8 mouse cellular contexts compared by ENCODE assay signal in the genomic region with DNA sequence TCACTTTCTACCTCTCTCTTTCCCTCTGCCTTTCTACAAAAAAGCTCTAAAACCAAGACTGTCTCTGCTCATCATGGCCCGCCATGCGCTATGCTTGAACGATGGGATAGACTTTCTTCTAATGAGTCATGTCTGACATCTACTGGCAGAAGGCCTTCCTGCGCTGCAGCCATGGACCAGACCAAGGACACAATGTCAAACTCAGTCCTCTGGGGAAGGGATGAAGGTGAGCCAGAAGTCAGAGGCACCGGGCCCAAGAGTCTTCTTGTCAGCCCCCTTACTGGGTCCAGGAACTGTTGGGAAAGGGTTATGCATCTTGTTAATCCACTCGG.
DNase-seq lines count a peak whose midpoint lies in the region; ATAC-seq and TF ChIP-seq lines count a peak whose summit lies in the region.
"Had no signal": no experiment of that assay in that cellular context is flagged by ENCODE, and none has a peak within 500 bp of the region (broad histone marks: within the 10 kb centered on the region; RNA-seq: fewer than 3 reads in every experiment).

No protein-coding gene starts in this region.

- no peaks in the 10 kb centered on the region for H3K27me3 ChIP-seq in limb, embryonic 11.5 days (ENCODE audit: control insufficient read depth, insufficient read depth, low read length)
- peaks cover 8% of the 10 kb centered on the region for H3K27me3 ChIP-seq in limb, embryonic 10.5 days (ENCODE audit: low read depth, poor library complexity, severe bottlenecking)
- no peaks in the 10 kb centered on the region for H3K27me3 ChIP-seq in forebrain, embryonic 14.5 days (replicated peaks; ENCODE audit: control insufficient read depth, insufficient read depth, low read length)
- H3K27me3 ChIP-seq in liver, embryonic 11.5 days (replicated peaks; ENCODE audit: control insufficient read depth, insufficient read depth, low read length) = no peaks in the 10 kb centered on the region

- H3K4me1 ChIP-seq in limb, embryonic 11.5 days (ENCODE audit: control insufficient read depth, insufficient read depth, low read length) = no peaks in the 10 kb centered on the region
- H3K4me1 ChIP-seq in limb, embryonic 10.5 days = 0 out of 2 replicates have a peak, but pooled peaks cover 2% of the 10 kb centered on the region
- H3K4me1 ChIP-seq in forebrain, embryonic 14.5 days (ENCODE audit: control insufficient read depth, insufficient read depth, low read length) = no peaks in the 10 kb centered on the region
- no peaks in the 10 kb centered on the region for H3K4me1 ChIP-seq in liver, embryonic 11.5 days (replicated peaks; ENCODE audit: control insufficient read depth, insufficient read depth, low read length)
- H3K4me1 ChIP-seq: embryonic facial prominence, embryonic 13.5 days had no signal

- H3K27ac ChIP-seq in limb, embryonic 11.5 days (replicated peaks; ENCODE audit: low read depth, low read length) = no peak overlapping the region
- H3K27ac ChIP-seq in limb, embryonic 10.5 days = no peak overlapping the region
- no peak overlapping the region for H3K27ac ChIP-seq in forebrain, embryonic 14.5 days (ENCODE audit: low read depth, low read length)
- no peak overlapping the region for H3K27ac ChIP-seq in liver, embryonic 11.5 days (ENCODE audit: low read depth, low read length)
- H3K27ac ChIP-seq: embryonic facial prominence, embryonic 13.5 days had no signal

- DNase-seq in limb, embryonic 11.5 days (ENCODE audit: low spot score) = peak; percentile 42
- no peak for DNase-seq in limb, embryonic 10.5 days (ENCODE audit: low spot score)
- peak; percentile 76 for DNase-seq in brain, embryonic 14.5 days (ENCODE audit: low read depth)
- DNase-seq in forebrain, embryonic 14.5 days (ENCODE audit: low spot score) = peak; percentile 73
- DNase-seq in liver, embryonic 11.5 days (ENCODE audit: low spot score) = no peak
- peak; percentile 66 for DNase-seq in retina, postnatal 1 day
- DNase-seq in gastrocnemius, postnatal 36 days = no peak

- intact Hi-C loops in gastrocnemius, postnatal 36 days (cut with DNase I) = loop anchor here (5.0 kb wide), 1 partner anchor 429 kb away; no protein-coding TSS in a partner anchor

- no peak for ATAC-seq in limb, embryonic 11.5 days (ENCODE audit: insufficient number of reproducible peaks, low FRiP score, low TSS enrichment, low read depth)
- peak; percentile 65 for ATAC-seq in forebrain, embryonic 14.5 days
- ATAC-seq in liver, embryonic 11.5 days (replicated peaks; ENCODE audit: low FRiP score) = peak; percentile 66

- no peak overlapping the region for H3K9ac ChIP-seq in limb, embryonic 11.5 days (ENCODE audit: low read length)
- no peak overlapping the region for H3K9ac ChIP-seq in forebrain, embryonic 14.5 days (ENCODE audit: low read length)
- no peak overlapping the region for H3K9ac ChIP-seq in liver, embryonic 11.5 days (ENCODE audit: low read depth, low read length)
- H3K9ac ChIP-seq: embryonic facial prominence, embryonic 13.5 days had no signal

- no peaks in the 10 kb centered on the region for H3K9me3 ChIP-seq in limb, embryonic 11.5 days (ENCODE audit: control insufficient read depth, low read length)
- H3K9me3 ChIP-seq in limb, embryonic 10.5 days (replicated peaks) = no peaks in the 10 kb centered on the region
- H3K9me3 ChIP-seq in forebrain, embryonic 14.5 days (replicated peaks; ENCODE audit: control insufficient read depth, low read length) = no peaks in the 10 kb centered on the region
- H3K9me3 ChIP-seq in liver, embryonic 11.5 days (ENCODE audit: control insufficient read depth, low read length) = no peaks in the 10 kb centered on the region
- H3K9me3 ChIP-seq: embryonic facial prominence, embryonic 13.5 days had no signal

- H3K4me2 ChIP-seq in limb, embryonic 11.5 days (ENCODE audit: low read depth, severe bottlenecking) = no peak overlapping the region
- H3K4me2 ChIP-seq in forebrain, embryonic 14.5 days (ENCODE audit: low read length) = no peak overlapping the region
- H3K4me2 ChIP-seq in liver, embryonic 11.5 days = peak overlapping the region; percentile 25
- H3K4me2 ChIP-seq: embryonic facial prominence, embryonic 13.5 days had no signal

- H3K36me3 ChIP-seq in limb, embryonic 11.5 days (ENCODE audit: control insufficient read depth, insufficient read depth, low read length) = no peaks in the 10 kb centered on the region
- H3K36me3 ChIP-seq in limb, embryonic 10.5 days = no peaks in the 10 kb centered on the region
- no peaks in the 10 kb centered on the region for H3K36me3 ChIP-seq in forebrain, embryonic 14.5 days (ENCODE audit: control insufficient read depth, insufficient read depth, low read length)
- no peaks in the 10 kb centered on the region for H3K36me3 ChIP-seq in liver, embryonic 11.5 days (ENCODE audit: control insufficient read depth, insufficient read depth, low read length)
- H3K36me3 ChIP-seq: embryonic facial prominence, embryonic 13.5 days had no signal

- peak; percentile 71; the same call in 1 of the 2 replicates for TF ChIP-seq CTCF in brain, embryonic 14.5 days (IDR thresholded peaks at IDR 0.05; ENCODE audit: borderline replicate concordance, extremely low read depth, insufficient read depth, insufficient read length)

- TF ChIP-seq POLR2A in brain, embryonic 14.5 days (IDR thresholded peaks at IDR 0.05; ENCODE audit: borderline replicate concordance, extremely low read depth, insufficient read depth, insufficient read length, poor library complexity, severe bottlenecking) = no peak

- no peak overlapping the region for H3K4me3 ChIP-seq in limb, embryonic 11.5 days (ENCODE audit: low read depth, low read length)
- no peak overlapping the region for H3K4me3 ChIP-seq in limb, embryonic 10.5 days
- H3K4me3 ChIP-seq in forebrain, embryonic 14.5 days (ENCODE audit: low read depth, low read length) = no peak overlapping the region
- H3K4me3 ChIP-seq in liver, embryonic 11.5 days (ENCODE audit: low read depth, low read length) = no peak overlapping the region
- H3K4me3 ChIP-seq: embryonic facial prominence, embryonic 13.5 days had no signal

- WGBS in limb, embryonic 11.5 days = 12% methylated on average over 6 of the region's 6 CpGs
- WGBS in limb, embryonic 10.5 days = 14% methylated on average over 6 of the region's 6 CpGs
- WGBS in forebrain, embryonic 14.5 days = 12% methylated on average over 6 of the region's 6 CpGs
- 14% methylated on average over 6 of the region's 6 CpGs for WGBS in liver, embryonic 11.5 days

Comparison
In these comparisons a context has a peak if more than half of its experiments do, and no peak if none do; other contexts are left out.
1. DNase-seq: peak in limb, embryonic 11.5 days (single experiment), brain, embryonic 14.5 days (single experiment), forebrain, embryonic 14.5 days (single experiment) and retina, postnatal 1 day (single experiment); none in limb, embryonic 10.5 days (single experiment), liver, embryonic 11.5 days (single experiment) and gastrocnemius, postnatal 36 days (0 of 2).